Mouse (Mus musculus) midbrain, embryonic 11.5 days (tissue): Measurements from ENCODE around the gene Zcchc2. TPM values are rescaled to one million over a fixed set of nuclear protein-coding genes. Genes with fewer than 3 reads are reported as not detected.

Experiments
- ATAC-seq: fragments of 200-750 bp; cut with Nextera tagmentation; 2 replicates; pipeline ENCODE4 v1.8.0; 2017; ENCODE audit warnings: moderate TSS enrichment, moderate library complexity; ENCODE audit not compliant: low FRiP score
- DNase-seq: peaks from one replicate; pipeline ENCODE4 v3.0.0; 2015; ENCODE audit warnings: low spot score; ENCODE audit errors: missing footprints
- H3K27ac ChIP-seq: fragments of 300-500 bp; sonication (generic); 2 replicates; pipeline ENCODE4 v1.5.1; 2014; ENCODE audit warnings: low read depth, low read length
- H3K27me3 ChIP-seq: fragments of 300-500 bp; sonication (generic); 2 replicates; pipeline ENCODE4 v1.6.1; 2014; ENCODE audit warnings: mild to moderate bottlenecking, low read length, moderate library complexity, mixed read lengths; ENCODE audit not compliant: control insufficient read depth, insufficient read depth
- H3K36me3 ChIP-seq: fragments of 300-500 bp; sonication (generic); 2 replicates; pipeline ENCODE4 v1.6.1; 2014; ENCODE audit warnings: mild to moderate bottlenecking, low read length, moderate library complexity, mixed read lengths; ENCODE audit not compliant: control insufficient read depth, insufficient read depth
- H3K4me1 ChIP-seq: fragments of 300-500 bp; sonication (generic); 2 replicates; pipeline ENCODE4 v1.6.1; 2014; ENCODE audit warnings: low read length; ENCODE audit not compliant: control insufficient read depth, insufficient read depth
- H3K4me2 ChIP-seq: fragments of 300-500 bp; sonication (generic); 2 replicates; pipeline ENCODE4 v1.6.1; 2014; ENCODE audit warnings: mild to moderate bottlenecking, moderate library complexity
- H3K4me3 ChIP-seq: fragments of 300-500 bp; sonication (generic); 2 replicates; pipeline ENCODE4 v1.5.1; 2014; ENCODE audit warnings: low read depth, low read length
- H3K9ac ChIP-seq: fragments of 300-500 bp; sonication (generic); 2 replicates; pipeline ENCODE4 v1.6.1; 2014; ENCODE audit warnings: low read length
- H3K9me3 ChIP-seq: fragments of 300-500 bp; sonication (generic); 2 replicates; pipeline ENCODE4 v1.6.1; 2016; ENCODE audit warnings: low read length; ENCODE audit not compliant: control insufficient read depth
- whole genome bisulfite sequencing: fragments of 180-500 bp; shearing (Covaris S2); extraction: QIAGEN DNeasy Blood & Tissue Kit; methylation state at CpG from one replicate; pipeline ENCODE4 v1.1.7; 2014; 5-methylcytosine and 5-hydroxymethylcytosine counted together
- polyA plus RNA-seq: library from polyadenylated mRNA; unstranded; fragments of >200 nt; fragmentation: Nextera tagmentation; extraction: Ambion mirVana; gene quantifications from 2 replicates; pipeline ENCODE4 v1.2.1, GENCODE M21; 2014

Gene Zcchc2
- polyA plus RNA-seq = 1.7 and 1.8 TPM in 2 replicates

DNA sequence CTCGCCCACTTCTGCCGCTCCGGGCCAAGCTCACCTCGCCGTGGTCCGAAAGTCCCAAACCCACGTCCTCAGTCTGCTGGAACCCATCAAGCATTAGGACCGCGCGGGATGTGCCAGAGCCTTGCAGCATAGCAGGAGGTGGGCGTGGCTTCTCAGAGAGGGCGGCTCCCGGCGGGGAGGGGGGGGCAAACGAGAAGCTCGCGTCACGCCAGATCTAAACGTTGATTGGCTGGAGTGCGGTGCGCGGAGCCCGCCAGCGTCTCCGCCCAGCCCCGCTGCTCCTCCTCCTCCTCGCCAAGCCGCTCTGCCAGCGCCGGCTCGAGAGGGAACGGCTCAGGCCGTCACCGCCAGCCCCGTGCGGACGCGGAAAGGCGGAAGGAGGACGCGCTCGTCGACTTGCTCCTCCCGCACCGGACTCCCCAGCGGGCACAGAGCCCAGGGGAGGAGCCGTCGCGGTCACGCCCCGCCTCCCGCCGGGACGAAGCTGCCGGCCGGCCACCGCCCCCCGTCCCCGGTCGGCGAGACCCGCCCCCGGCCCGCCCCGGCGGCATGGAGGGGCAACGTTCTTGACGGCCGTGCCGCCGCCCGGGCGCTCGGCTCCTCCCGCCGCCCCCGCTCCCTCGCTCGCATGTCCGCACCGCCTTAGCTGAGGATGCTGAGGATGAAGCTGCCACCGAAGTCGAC is at the start of gene Zcchc2:
Zcchc2 (plus strand) TSS at position 269 of the 684 bp plus-strand sequence.
- peak; percentile 96 for ATAC-seq
- no peaks in the 10 kb centered on the region for H3K27me3 ChIP-seq
- H3K36me3 ChIP-seq = no peaks in the 10 kb centered on the region
- under 1% methylated on average over 75 of the region's 83 CpGs for WGBS
- DNase-seq = peak; percentile 99
- peak within 1 kb of the TSS; percentile 75 for H3K4me3 ChIP-seq
- H3K4me2 ChIP-seq = peak within 1 kb of the TSS; percentile 90
- H3K9me3 ChIP-seq = no peaks in the 10 kb centered on the region
- peak within 1 kb of the TSS; percentile 77 for H3K9ac ChIP-seq
- peaks cover 18% of the 10 kb centered on the region for H3K4me1 ChIP-seq
- H3K27ac ChIP-seq = peak within 1 kb of the TSS; percentile 86

DNA sequence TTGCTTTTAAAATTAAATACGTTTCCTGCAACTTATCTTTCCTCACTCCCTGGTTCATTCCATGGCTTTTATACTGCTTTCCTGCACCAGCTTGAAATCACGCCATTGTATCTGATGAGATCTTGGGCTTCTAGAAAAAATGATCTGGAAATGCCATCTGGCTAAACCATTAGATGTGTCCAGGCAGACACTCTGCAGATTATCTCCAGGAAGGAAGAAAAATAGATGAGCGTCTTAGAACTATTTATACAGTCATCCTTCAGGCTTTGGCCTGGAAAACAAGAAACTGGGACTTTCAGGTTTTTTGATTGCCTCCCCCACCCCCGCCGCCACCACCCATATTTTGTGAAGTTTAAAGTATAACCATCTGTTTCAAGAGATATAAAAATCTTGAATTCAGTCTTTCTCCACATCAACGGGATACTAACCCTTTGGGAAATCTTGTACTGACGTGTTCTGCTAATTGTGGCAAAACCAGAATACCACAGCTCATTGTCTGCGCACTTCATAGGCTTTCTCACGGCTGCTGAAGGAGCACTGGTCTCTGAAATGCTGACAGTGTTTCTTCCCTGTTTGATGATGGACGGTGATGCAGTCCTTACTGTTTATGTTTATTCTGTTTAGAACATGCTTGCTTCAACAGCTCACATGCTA is 45.2 kb upstream of the Zcchc2 start:
- Histone ChIP-seq H3K27ac (no peak overlapping the region), H3K36me3 (no peaks in the 10 kb centered on the region), H3K4me2 (no peak overlapping the region), H3K4me1 (no peaks in the 10 kb centered on the region), H3K9ac (no peak overlapping the region), H3K9me3 (no peaks in the 10 kb centered on the region), H3K4me3 (no peak overlapping the region), H3K27me3 (no peaks in the 10 kb centered on the region)
- ATAC-seq (no peak), DNase-seq (peak; percentile 72)
- 87% methylated on average over 10 of the region's 10 CpGs for WGBS

DNA sequence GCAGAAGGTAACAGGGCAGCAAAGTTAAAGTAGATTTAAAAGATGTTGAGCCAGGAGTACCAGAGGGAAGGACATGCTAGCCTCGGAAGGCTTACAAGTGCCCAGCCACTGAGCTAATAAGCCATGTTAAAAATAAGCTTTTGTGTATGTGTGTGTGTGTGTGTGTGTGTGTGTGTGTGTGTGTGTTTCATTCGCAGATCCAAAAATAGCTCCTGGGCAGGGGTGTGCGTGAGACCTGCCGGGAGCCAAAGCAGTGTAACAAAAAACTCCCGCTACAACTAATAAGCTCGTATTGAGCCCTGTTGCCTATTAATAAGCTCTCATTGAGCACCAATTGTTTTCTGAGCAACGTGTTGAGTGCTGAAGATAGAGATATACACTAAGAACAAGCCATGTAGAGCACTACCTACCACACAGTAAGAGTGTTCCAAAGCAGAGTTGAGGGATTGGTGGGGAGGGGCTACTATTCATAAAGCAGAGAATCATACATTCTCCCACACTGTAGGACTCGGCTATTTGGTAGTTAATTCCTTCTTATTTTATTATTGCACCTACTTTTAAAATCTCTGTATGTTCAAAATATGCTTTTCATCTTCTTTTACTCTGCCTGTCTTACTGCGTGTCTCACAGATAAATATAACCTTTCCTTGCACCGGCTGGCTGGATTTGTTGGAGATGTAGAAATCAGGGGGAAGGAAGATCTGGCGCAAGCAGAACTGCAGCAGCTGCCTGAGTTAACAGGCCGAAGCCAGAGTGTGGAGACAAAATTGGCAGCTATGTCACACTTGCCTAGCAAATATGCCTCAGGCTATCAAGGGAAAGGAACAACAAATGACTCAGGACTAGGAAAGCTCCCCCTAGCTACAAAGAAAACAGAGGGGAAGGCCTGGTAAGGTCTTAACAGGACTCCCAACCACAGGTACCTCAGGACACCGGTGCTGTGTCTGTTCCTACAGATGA is 43.3 kb upstream of the Zcchc2 start:
- Histone ChIP-seq H3K27me3 (no peaks in the 10 kb centered on the region), H3K4me1 (no peaks in the 10 kb centered on the region), H3K9me3 (no peaks in the 10 kb centered on the region), H3K4me3 (no peak overlapping the region), H3K27ac (no peak overlapping the region), H3K4me2 (no peak overlapping the region), H3K36me3 (no peaks in the 10 kb centered on the region), H3K9ac (no peak overlapping the region)
- DNase-seq (no peak), ATAC-seq (no peak)
- 82% methylated on average over 13 of the region's 13 CpGs for WGBS

DNA sequence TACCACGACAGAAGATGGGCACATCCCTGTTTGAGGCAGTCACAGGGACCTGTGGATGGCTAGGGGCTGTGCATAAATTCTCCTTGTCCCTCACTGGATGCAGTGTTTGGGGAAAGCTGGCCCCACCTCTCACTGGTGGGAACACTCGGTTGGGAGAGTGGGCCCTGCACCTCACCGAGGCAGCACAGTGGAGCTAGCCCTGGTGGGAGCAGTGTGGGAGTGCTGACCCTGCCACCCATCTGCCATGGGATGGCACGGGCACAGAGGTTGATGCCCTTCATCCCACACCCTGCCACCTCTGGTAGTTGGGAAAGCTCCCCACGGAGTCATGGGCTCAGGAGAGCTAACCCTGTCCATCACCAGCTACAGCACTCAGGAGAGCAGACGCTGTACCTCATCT is 41.9 kb upstream of the Zcchc2 start:
- WGBS = 81% methylated on average over 6 of the region's 6 CpGs
- Histone ChIP-seq H3K27me3 (no peaks in the 10 kb centered on the region), H3K4me2 (no peak overlapping the region), H3K4me1 (no peaks in the 10 kb centered on the region), H3K36me3 (no peaks in the 10 kb centered on the region), H3K9me3 (no peaks in the 10 kb centered on the region), H3K27ac (no peak overlapping the region), H3K9ac (no peak overlapping the region), H3K4me3 (no peak overlapping the region)
- ATAC-seq = 0 out of 2 replicates have a peak, but pooled peaks have one; percentile 24
- DNase-seq = no peak

DNA sequence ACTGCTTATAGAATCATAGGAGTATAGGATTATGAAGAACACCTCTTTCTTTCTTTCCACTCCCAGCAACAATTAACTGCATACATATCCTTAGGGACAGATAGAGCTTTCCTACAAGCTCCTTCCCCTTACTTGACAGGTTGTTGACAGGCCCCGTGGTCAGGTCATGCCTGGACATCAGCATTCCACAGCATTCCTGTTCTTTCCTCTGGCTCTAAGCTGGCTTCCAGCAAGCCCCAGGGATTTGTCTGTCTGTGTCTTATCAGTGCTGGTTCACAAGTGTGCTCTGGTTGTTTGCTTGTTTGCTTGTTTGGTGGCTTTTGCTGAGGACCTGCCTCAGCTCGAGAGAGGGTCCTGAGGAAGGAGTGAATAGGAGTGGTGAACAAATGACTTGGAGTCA is 36.6 kb upstream of the Zcchc2 start:
- H3K27ac ChIP-seq = no peak overlapping the region
- DNase-seq (no peak), ATAC-seq (no peak)
- H3K4me3 ChIP-seq = no peak overlapping the region
- no peaks in the 10 kb centered on the region for H3K9me3 ChIP-seq
- no peak overlapping the region for H3K9ac ChIP-seq
- H3K4me2 ChIP-seq = no peak overlapping the region
- no peaks in the 10 kb centered on the region for H3K27me3 ChIP-seq
- no peaks in the 10 kb centered on the region for H3K4me1 ChIP-seq
- 60% methylated on average over 2 of the region's 2 CpGs for WGBS
- no peaks in the 10 kb centered on the region for H3K36me3 ChIP-seq

DNA sequence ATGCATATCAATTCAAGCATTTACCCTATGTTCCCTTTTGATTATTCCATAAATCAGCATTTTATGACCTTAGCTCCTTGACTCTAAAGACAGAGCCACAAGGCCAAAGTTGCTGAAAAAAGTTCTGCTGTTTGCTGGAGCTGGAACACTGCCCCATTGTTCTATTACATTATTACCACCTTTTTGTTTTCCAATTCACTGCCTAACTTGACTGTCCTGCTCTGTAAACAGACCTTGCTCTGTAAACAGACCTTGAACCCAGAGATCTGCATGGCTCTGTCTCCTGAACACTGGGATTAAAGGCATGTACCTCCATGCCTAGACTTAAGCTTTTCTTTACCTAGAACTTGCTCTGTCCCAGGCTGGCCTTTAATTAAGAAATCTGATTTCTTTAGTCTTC is 36.2 kb upstream of the Zcchc2 start:
- no peak overlapping the region for H3K27ac ChIP-seq
- H3K4me3 ChIP-seq = no peak overlapping the region
- ATAC-seq = no peak
- H3K4me2 ChIP-seq = no peak overlapping the region
- H3K9me3 ChIP-seq = no peaks in the 10 kb centered on the region
- no peak for DNase-seq
- no peaks in the 10 kb centered on the region for H3K4me1 ChIP-seq
- no peaks in the 10 kb centered on the region for H3K36me3 ChIP-seq
- H3K9ac ChIP-seq = no peak overlapping the region
- H3K27me3 ChIP-seq = no peaks in the 10 kb centered on the region

DNA sequence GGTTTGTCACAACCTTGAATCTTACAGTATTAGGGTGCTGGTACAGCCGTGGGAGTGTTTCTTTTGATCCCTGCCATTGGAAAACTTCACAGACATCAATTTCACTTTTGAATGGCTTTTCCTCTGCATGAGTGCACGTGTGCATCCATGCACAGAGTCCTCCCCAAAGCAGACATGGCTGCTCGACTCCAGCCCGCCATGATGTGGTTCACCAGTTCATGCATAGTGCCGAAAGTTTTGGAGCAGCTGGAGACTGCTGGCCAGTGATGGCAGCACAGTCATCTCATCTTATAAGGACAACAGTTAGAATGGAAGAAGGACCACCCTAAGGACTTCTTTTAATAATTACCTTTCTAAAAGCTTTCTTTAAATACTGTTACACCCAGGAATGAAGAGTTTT is 34.1 kb upstream of the Zcchc2 start:
- ATAC-seq (no peak), DNase-seq (no peak)
- Histone ChIP-seq H3K9me3 (no peaks in the 10 kb centered on the region), H3K27ac (no peak overlapping the region), H3K4me2 (no peak overlapping the region), H3K9ac (no peak overlapping the region), H3K4me1 (no peaks in the 10 kb centered on the region), H3K36me3 (no peaks in the 10 kb centered on the region), H3K4me3 (no peak overlapping the region), H3K27me3 (no peaks in the 10 kb centered on the region)
- 70% methylated on average over 5 of the region's 5 CpGs for WGBS

DNA sequence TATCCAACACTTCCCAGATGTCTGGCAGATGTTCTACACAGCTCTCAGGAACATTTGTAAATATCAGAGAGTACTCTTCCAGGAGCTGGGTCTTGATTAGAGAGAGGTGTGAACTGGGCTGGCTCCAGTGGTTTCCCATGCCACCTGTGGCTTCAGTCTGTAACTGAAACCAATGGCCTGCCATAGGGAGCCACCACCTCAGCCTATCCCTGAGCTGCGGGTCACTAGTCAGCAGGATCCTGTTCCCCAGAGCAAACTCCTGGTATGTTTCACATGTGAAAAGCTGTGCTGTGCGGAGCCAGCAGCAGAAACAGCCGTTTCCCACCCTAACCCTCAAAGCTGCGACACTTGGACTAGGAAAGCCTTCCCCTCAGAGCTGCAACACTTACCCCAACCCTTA is 28.7 kb upstream of the Zcchc2 start:
- no peak overlapping the region for H3K4me3 ChIP-seq
- H3K27me3 ChIP-seq = no peaks in the 10 kb centered on the region
- no peak overlapping the region for H3K27ac ChIP-seq
- H3K9me3 ChIP-seq = no peaks in the 10 kb centered on the region
- H3K9ac ChIP-seq = no peak overlapping the region
- no peaks in the 10 kb centered on the region for H3K36me3 ChIP-seq
- no peaks in the 10 kb centered on the region for H3K4me1 ChIP-seq
- DNase-seq (peak; percentile 17), ATAC-seq (no peak)
- no peak overlapping the region for H3K4me2 ChIP-seq
- 70% methylated on average over 4 of the region's 4 CpGs for WGBS
